Mouse (Mus musculus): ENCODE results near the gene BC028528. TPM values are rescaled to one million over a fixed set of nuclear protein-coding genes. Genes with fewer than 3 reads are reported as not detected.
A peak's percentile ranks its signal among the peaks of the same experiment; 100 is the strongest.

BC028528 gene
- total and polyA plus RNA-seq, 3 experiments, result 15.6 to 46.1 (median 40.6) TPM

DNA sequence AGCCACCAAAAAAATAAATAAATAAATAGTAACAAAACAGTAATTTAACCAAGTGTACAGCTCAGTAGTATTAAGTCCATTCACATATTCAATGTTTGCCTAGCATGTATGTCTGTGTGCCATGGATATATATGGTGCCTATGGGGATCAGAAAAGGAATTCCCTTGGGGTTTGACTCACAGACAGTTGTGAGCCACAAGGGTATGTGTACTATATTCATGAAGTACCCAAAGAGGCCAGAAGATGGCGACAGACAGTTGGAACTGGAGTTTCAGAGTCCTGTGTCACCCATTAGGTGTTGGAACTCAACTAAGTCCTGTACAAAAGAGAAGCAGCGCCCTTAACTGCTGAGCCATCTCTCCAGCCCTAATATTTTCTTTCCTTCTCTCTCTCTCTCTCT is 30.0 kb downstream of the BC028528 start (continued):
- TF ChIP-seq SIN3A (IDR thresholded peaks at IDR 0.05; ENCODE audit: low read length) (peak; percentile 44; the same call in 1 of the 2 replicates), RAD21 (IDR thresholded peaks at IDR 0.05; ENCODE audit: low read depth, low read length) (peak; percentile 83), USF1 (IDR thresholded peaks at IDR 0.05; ENCODE audit: low read depth, low read length) (no peak), ZKSCAN1 (IDR thresholded peaks at IDR 0.05; ENCODE audit: borderline replicate concordance, low read depth, low read length) (no peak), RCOR1 (conservative IDR thresholded peaks at IDR 0.05; ENCODE audit: low read depth, low read length) (no peak), MAX (IDR thresholded peaks at IDR 0.05; ENCODE audit: low read length) (peak; percentile 9; the same call in 1 of the 2 replicates), SMC3 (IDR thresholded peaks at IDR 0.05; ENCODE audit: low read depth, low read length) (peak; percentile 76), TCF12 (IDR thresholded peaks at IDR 0.05; ENCODE audit: low read depth, low read length) (no peak), MYC (IDR thresholded peaks at IDR 0.05; ENCODE audit: low read depth, low read length) (no peak), UBTF (IDR thresholded peaks at IDR 0.05; ENCODE audit: low read depth, low read length) (no peak), MEF2A (IDR thresholded peaks at IDR 0.05; ENCODE audit: borderline replicate concordance, low read depth, low read length) (no peak), ZNF384 (IDR thresholded peaks at IDR 0.05; ENCODE audit: low read depth, low read length) (no peak), MXI1 (IDR thresholded peaks at IDR 0.05; ENCODE audit: low read depth, low read length) (no peak), BHLHE40 (IDR thresholded peaks at IDR 0.05; ENCODE audit: low read depth, low read length) (no peak), JUND (conservative IDR thresholded peaks at IDR 0.05; ENCODE audit: low read depth, low read length) (no peak), ETS1 (conservative IDR thresholded peaks at IDR 0.05; ENCODE audit: low read depth, low read length) (no peak)

- Histone ChIP-seq H3K4me3 (replicated peaks in 1 of 3; ENCODE audit: low read depth in 2 of 3, low read length in 2 of 3, poor library complexity in 1 of 3) (no peak overlapping the region), H3K4me2 (ENCODE audit: insufficient read depth, low read depth, poor library complexity, severe bottlenecking) (no peak overlapping the region), H3K9ac (ENCODE audit: insufficient read depth, low read depth) (no peak overlapping the region), H3K27me3 (replicated peaks) (no peaks in the 10 kb centered on the region), H3K36me3 (replicated peaks in 1 of 2; ENCODE audit: control insufficient read depth in 1 of 2, insufficient read depth in 1 of 2, low read length in 1 of 2) (peaks cover 22 to 45% of the 10 kb centered on the region in 2 experiments), H3K9me3 (replicated peaks; ENCODE audit: low read length) (no peaks in the 10 kb centered on the region), H3K27ac (ENCODE audit: insufficient read depth, low read depth) (no peak overlapping the region), H3K4me1 (ENCODE audit: control insufficient read depth in 1 of 2, insufficient read depth in 2 of 2) (no peaks in the 10 kb centered on the region), H3K79me2 (replicated peaks; ENCODE audit: control insufficient read depth, extremely low read depth, insufficient read depth, poor library complexity, severe bottlenecking) (no peaks in the 10 kb centered on the region; the same call in none of the 2 replicates)
- TF ChIP-seq MAFK (IDR thresholded peaks at IDR 0.05; ENCODE audit: insufficient replicate concordance, low read length) (no peak), ZKSCAN1 (IDR thresholded peaks at IDR 0.05; ENCODE audit: borderline replicate concordance, low read depth, low read length) (no peak), CTCF (conservative IDR thresholded peaks at IDR 0.05 in 1 of 2, IDR thresholded peaks at IDR 0.05 in 1 of 2; ENCODE audit: low read depth in 2 of 2, low read length in 2 of 2) (peak in 1 of 2 experiments; percentile 56; a peak in 2 of 4 replicates), TBP (conservative IDR thresholded peaks at IDR 0.05; ENCODE audit: low read depth, low read length) (no peak), CHD1 (IDR thresholded peaks at IDR 0.05; ENCODE audit: low read depth, low read length) (no peak), NRF1 (IDR thresholded peaks at IDR 0.05; ENCODE audit: low read depth, low read length) (no peak), MYC (IDR thresholded peaks at IDR 0.05; ENCODE audit: low read depth, low read length) (peak; percentile 83), GABPA (IDR thresholded peaks at IDR 0.05; ENCODE audit: insufficient replicate concordance, low read depth, low read length) (no peak), EP300 (IDR thresholded peaks at IDR 0.05; ENCODE audit: low read length) (no peak), SMC3 (IDR thresholded peaks at IDR 0.05; ENCODE audit: low read depth, low read length) (no peak), ETS1 (conservative IDR thresholded peaks at IDR 0.05; ENCODE audit: low read depth, low read length) (no peak), RAD21 (IDR thresholded peaks at IDR 0.05; ENCODE audit: low read depth, low read length) (no peak; the same call in 1 of the 2 replicates), MAX (IDR thresholded peaks at IDR 0.05; ENCODE audit: low read length) (peak; percentile 35; the same call in 1 of the 2 replicates), USF1 (IDR thresholded peaks at IDR 0.05; ENCODE audit: low read depth, low read length) (peak; percentile 6; the same call in 1 of the 2 replicates), HCFC1 (IDR thresholded peaks at IDR 0.05; ENCODE audit: low read depth, low read length) (no peak), UBTF (IDR thresholded peaks at IDR 0.05; ENCODE audit: low read depth, low read length) (no peak), POLR2AphosphoS2 (IDR thresholded peaks at IDR 0.05; ENCODE audit: low read depth, low read length) (0 out of 2 replicates have a peak, but pooled peaks have one; percentile 23), MEF2A (IDR thresholded peaks at IDR 0.05; ENCODE audit: borderline replicate concordance, low read depth, low read length) (no peak)
- peak; percentile 42 for DNase-seq (ENCODE audit: extremely low read depth)
- in situ Hi-C loops (cut with MboI; ENCODE audit: low pct_ligation_motif_present, low pct_unique_long_range_greater_than_20kb, low sequenced_read_pairs) (no loop called here), dilution Hi-C loops (cut with MboI; ENCODE audit: extremely low pct_ligation_motif_present, extremely low pct_unique_long_range_greater_than_20kb, low sequenced_read_pairs) (no loop called here)
Observed at GRCm38 (mm10) chr3:95861216-95861615, 30.6 kb downstream of the BC028528 start.

Data from CH12.LX (cell line).